ENCODE assay signal across 8 mouse cellular contexts in the genomic region with DNA sequence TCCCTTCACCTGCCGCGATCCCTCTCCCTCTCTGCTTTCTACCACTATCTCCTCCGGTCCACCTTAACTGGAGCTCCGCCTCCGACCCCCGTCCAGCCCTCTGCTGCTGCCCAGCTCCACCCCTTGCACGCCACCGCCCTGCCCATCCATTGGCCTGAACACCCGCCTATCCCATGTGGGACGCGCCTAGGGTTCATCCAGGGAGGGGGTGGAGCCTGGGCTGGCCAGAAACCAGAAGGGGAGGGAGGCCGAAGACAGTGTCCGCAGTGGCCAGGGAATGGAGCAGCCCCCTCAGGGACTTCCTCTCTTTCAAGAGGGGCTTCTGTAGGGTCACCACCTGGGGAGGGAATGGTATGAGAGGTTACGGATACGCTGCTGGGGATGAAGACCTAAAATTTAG. TPM values are rescaled to one million over a fixed set of nuclear protein-coding genes. Genes with fewer than 3 reads are reported as not detected.
DNase-seq lines count a peak whose midpoint lies in the region; ATAC-seq lines count a peak whose summit lies in the region.

No protein-coding gene starts in this region.

- peak overlapping the region; percentile 100 for H3K4me2 ChIP-seq in heart, embryonic 11.5 days
- H3K4me2 ChIP-seq in kidney, embryonic 16.5 days (replicated peaks; ENCODE audit: low read depth, low read length): peak overlapping the region; percentile 99

- H3K9ac ChIP-seq in heart, embryonic 11.5 days (ENCODE audit: low read depth, low read length): peak overlapping the region; percentile 73
- peak overlapping the region; percentile 85 for H3K9ac ChIP-seq in kidney, embryonic 16.5 days (replicated peaks; ENCODE audit: low read length)

- peaks cover 63% of the 10 kb centered on the region for H3K27me3 ChIP-seq in erythroblast, embryonic 14.5 days (ENCODE audit: control insufficient read depth)
- H3K27me3 ChIP-seq in heart, embryonic 11.5 days (ENCODE audit: control insufficient read depth, insufficient read depth, low read length): no peaks in the 10 kb centered on the region
- no peaks in the 10 kb centered on the region for H3K27me3 ChIP-seq in kidney, embryonic 16.5 days (ENCODE audit: insufficient read depth, low read length)

- peak; percentile 94 for DNase-seq in CD4-positive helper T cell, adult 2 months (ENCODE audit: low read depth, low spot score)
- peak; percentile 79 for DNase-seq in brain, embryonic 18.5 days (ENCODE audit: low read depth, low spot score)
- peak; percentile 98 for DNase-seq in liver
- DNase-seq in monocyte, adult 2 months (ENCODE audit: low read depth in 1 of 2, low spot score in 2 of 2): peak; percentile 96 to 97
- DNase-seq in spleen, postnatal 14 days (ENCODE audit: low spot score in 2 of 2): peak; percentile 90 to 92

- peak; percentile 93 for ATAC-seq in heart, embryonic 11.5 days (replicated peaks; ENCODE audit: insufficient number of reproducible peaks, low FRiP score, low TSS enrichment)
- peak; percentile 94 for ATAC-seq in kidney, embryonic 16.5 days (ENCODE audit: low FRiP score, low TSS enrichment)

- 0% methylated on average over 15 of the region's 15 CpGs for WGBS in heart, embryonic 11.5 days (ENCODE audit: insufficient replicate concordance)
- WGBS in kidney, embryonic 16.5 days: 0% methylated on average over 15 of the region's 15 CpGs

- H3K4me3 ChIP-seq in erythroblast, embryonic 14.5 days (replicated peaks): peak overlapping the region; percentile 68
- peak overlapping the region; percentile 70 for H3K4me3 ChIP-seq in heart, embryonic 11.5 days (ENCODE audit: low read depth, low read length)
- H3K4me3 ChIP-seq in kidney, embryonic 16.5 days (ENCODE audit: low read length): peak overlapping the region; percentile 73

- H3K27ac ChIP-seq in heart, embryonic 11.5 days (ENCODE audit: low read depth, low read length): peak overlapping the region; percentile 93
- peak overlapping the region; percentile 98 for H3K27ac ChIP-seq in kidney, embryonic 16.5 days (ENCODE audit: low read length)

- no peaks in the 10 kb centered on the region for H3K36me3 ChIP-seq in erythroblast, embryonic 14.5 days (ENCODE audit: control insufficient read depth)
- no peaks in the 10 kb centered on the region for H3K36me3 ChIP-seq in heart, embryonic 11.5 days (ENCODE audit: control insufficient read depth, insufficient read depth, low read length)
- H3K36me3 ChIP-seq in kidney, embryonic 16.5 days (ENCODE audit: insufficient read depth, low read length): no peaks in the 10 kb centered on the region

- H3K4me1 ChIP-seq in erythroblast, embryonic 14.5 days (ENCODE audit: control insufficient read depth): peaks cover 61% of the 10 kb centered on the region
- peaks cover 30% of the 10 kb centered on the region for H3K4me1 ChIP-seq in heart, embryonic 11.5 days (ENCODE audit: control insufficient read depth, insufficient read depth, low read length)
- H3K4me1 ChIP-seq in kidney, embryonic 16.5 days (ENCODE audit: insufficient read depth, low read length): peaks cover 46% of the 10 kb centered on the region

- peaks cover 2% of the 10 kb centered on the region; the same call in 1 of the 2 replicates for H3K9me3 ChIP-seq in erythroblast, embryonic 14.5 days (ENCODE audit: control insufficient read depth, low read length)
- H3K9me3 ChIP-seq in heart, embryonic 11.5 days (replicated peaks; ENCODE audit: control insufficient read depth, low read length): no peaks in the 10 kb centered on the region
- no peaks in the 10 kb centered on the region for H3K9me3 ChIP-seq in kidney, embryonic 16.5 days (ENCODE audit: low read length)

RNA-seq across cellular contexts. Expression of a gene that starts 1.0 kb away (rescaled TPM):
- polyA plus RNA-seq in erythroblast, embryonic 14.5 days (2012): 0.38 and 0.46 TPM in 2 replicates
- polyA plus RNA-seq in heart, embryonic 11.5 days (2014; fragmentation: Nextera tagmentation; extraction: Ambion mirVana): 1.2 and 2.2 TPM in 2 replicates
- 3.3 and 3.5 TPM in 2 replicates for polyA plus RNA-seq in kidney, embryonic 16.5 days (2015; fragmentation: Nextera tagmentation; extraction: Ambion mirVana)

RNA-seq across cellular contexts. Expression of a gene that starts 9.0 kb away (rescaled TPM):
- 0.04 TPM in 1 of 2 replicates, not detected in the other for polyA plus RNA-seq in erythroblast, embryonic 14.5 days (2012)
- polyA plus RNA-seq in heart, embryonic 11.5 days (2014; fragmentation: Nextera tagmentation; extraction: Ambion mirVana): not detected in 2 replicates
- polyA plus RNA-seq in kidney, embryonic 16.5 days (2015; fragmentation: Nextera tagmentation; extraction: Ambion mirVana): 0.18 and 1.3 TPM in 2 replicates

RNA-seq across cellular contexts. Expression of a gene that starts 18.1 kb away (rescaled TPM):
- polyA plus RNA-seq in erythroblast, embryonic 14.5 days (2012): 1.3 and 1.6 TPM in 2 replicates
- polyA plus RNA-seq in heart, embryonic 11.5 days (2014; fragmentation: Nextera tagmentation; extraction: Ambion mirVana): 33.7 and 34.2 TPM in 2 replicates
- polyA plus RNA-seq in kidney, embryonic 16.5 days (2015; fragmentation: Nextera tagmentation; extraction: Ambion mirVana): 35.0 and 39.3 TPM in 2 replicates

RNA-seq across cellular contexts. Expression of a gene that starts 24.6 kb away (rescaled TPM):
- polyA plus RNA-seq in erythroblast, embryonic 14.5 days (2012): 6.9 and 7.4 TPM in 2 replicates
- 399 and 411 TPM in 2 replicates for polyA plus RNA-seq in heart, embryonic 11.5 days (2014; fragmentation: Nextera tagmentation; extraction: Ambion mirVana)
- 483 and 495 TPM in 2 replicates for polyA plus RNA-seq in kidney, embryonic 16.5 days (2015; fragmentation: Nextera tagmentation; extraction: Ambion mirVana)

RNA-seq across cellular contexts. Expression of a gene that starts 24.6 kb away (rescaled TPM):
- 11.4 and 12.7 TPM in 2 replicates for polyA plus RNA-seq in erythroblast, embryonic 14.5 days (2012)
- 42.3 and 51.5 TPM in 2 replicates for polyA plus RNA-seq in heart, embryonic 11.5 days (2014; fragmentation: Nextera tagmentation; extraction: Ambion mirVana)
- 115 and 118 TPM in 2 replicates for polyA plus RNA-seq in kidney, embryonic 16.5 days (2015; fragmentation: Nextera tagmentation; extraction: Ambion mirVana)

Comparison
In these comparisons a context has a peak if more than half of its experiments do, and no peak if none do; other contexts are left out.
1. Peak in every context shown above with its lines: DNase-seq, ATAC-seq, H3K4me3 ChIP-seq and H3K27ac ChIP-seq.
2. RNA of a gene that starts 18.1 kb away (polyA plus RNA-seq): 35.0 to 39.3 TPM in kidney, embryonic 16.5 days and 33.7 to 34.2 TPM in heart, embryonic 11.5 days; 1.3 to 1.6 TPM in erythroblast, embryonic 14.5 days; every median in the first group is over 10 times any median in the second.